Mouse (Mus musculus) lung, embryonic 16.5 days (tissue): ENCODE results near the gene Rasef. TPM values are rescaled to one million over a fixed set of nuclear protein-coding genes. Genes with fewer than 3 reads are reported as not detected.
"Not testable (repeated sequence)": the region's sequence is repeated elsewhere in the genome, so short reads cannot be mapped to it uniquely, and the experiment has no call there.

ENCODE experiments used
- ATAC-seq: fragments of 200-750 bp; cut with Nextera tagmentation; 2 replicates; pipeline ENCODE4 v1.8.0; 2017; ENCODE audit warnings: low read depth, mild to moderate bottlenecking, moderate library complexity
- H3K27ac ChIP-seq: fragments of 300-500 bp; sonication (generic); 2 replicates; pipeline ENCODE4 v1.5.1; 2014; ENCODE audit warnings: mild to moderate bottlenecking, control low read depth, low read length
- H3K27me3 ChIP-seq: fragments of 300-500 bp; sonication (generic); 2 replicates; pipeline ENCODE4 v1.6.1; 2014; ENCODE audit warnings: low read depth, low read length, mixed read lengths; ENCODE audit not compliant: control insufficient read depth, insufficient read depth
- H3K36me3 ChIP-seq: fragments of 300-500 bp; sonication (generic); 2 replicates; pipeline ENCODE4 v1.6.1; 2014; ENCODE audit warnings: low read length; ENCODE audit not compliant: control insufficient read depth, insufficient read depth
- H3K4me1 ChIP-seq: fragments of 300-500 bp; sonication (generic); replicated peaks from 2 replicates; pipeline ENCODE4 v1.6.1; 2014; ENCODE audit warnings: low read length, mixed read lengths; ENCODE audit not compliant: control insufficient read depth, insufficient read depth
- H3K4me2 ChIP-seq: fragments of 300-500 bp; sonication (generic); 2 replicates; pipeline ENCODE4 v1.6.1; 2014; ENCODE audit warnings: low read depth, low read length, control low read depth
- H3K4me3 ChIP-seq: fragments of 300-500 bp; sonication (generic); 2 replicates; pipeline ENCODE4 v1.5.1; 2014; ENCODE audit warnings: mild to moderate bottlenecking, low read length, control low read depth
- H3K9ac ChIP-seq: fragments of 300-500 bp; sonication (generic); 2 replicates; pipeline ENCODE4 v1.6.1; 2014; ENCODE audit warnings: low read length, control low read depth
- H3K9me3 ChIP-seq: fragments of 300-500 bp; sonication (generic); 2 replicates; pipeline ENCODE4 v1.6.1; 2016; ENCODE audit warnings: low read length; ENCODE audit not compliant: control insufficient read depth
- WGBS: fragments of 180-500 bp; shearing (Covaris S2); extraction: QIAGEN DNeasy Blood & Tissue Kit; methylation state at CpG from one replicate; pipeline ENCODE4 v1.1.7; 2014; 5-methylcytosine and 5-hydroxymethylcytosine counted together
- polyA plus RNA-seq: library from polyadenylated mRNA; unstranded; fragments of >200 nt; fragmentation: Nextera tagmentation; extraction: Ambion mirVana; gene quantifications from 2 replicates; pipeline ENCODE4 v1.2.1, GENCODE M21; 2015

Rasef gene
- polyA plus RNA-seq, 1 experiment from 2014 or later = 4.9 TPM

- 49% methylated on average over 5 of the region's 5 CpGs for WGBS
- Histone ChIP-seq H3K27ac (no peak overlapping the region), H3K4me1 (no peaks in the 10 kb centered on the region), H3K27me3 (no peaks in the 10 kb centered on the region), H3K4me2 (no peak overlapping the region), H3K36me3 (no peaks in the 10 kb centered on the region), H3K9me3 (no peaks in the 10 kb centered on the region), H3K9ac (no peak overlapping the region), H3K4me3 (no peak overlapping the region)
- ATAC-seq = no peak
These were observed 16.7 kb downstream of the Rasef start for GRCm38 (mm10) chr4:73773831-73774810.

- H3K4me2 ChIP-seq = no peak overlapping the region
- H3K4me1 ChIP-seq = no peaks in the 10 kb centered on the region
- H3K4me3 ChIP-seq = no peak overlapping the region
- no peak overlapping the region for H3K27ac ChIP-seq
- ATAC-seq = no peak
- H3K9ac ChIP-seq = no peak overlapping the region
- no peaks in the 10 kb centered on the region for H3K27me3 ChIP-seq
- no peaks in the 10 kb centered on the region for H3K36me3 ChIP-seq
- H3K9me3 ChIP-seq = no peaks in the 10 kb centered on the region
These were observed 18.8 kb downstream of the Rasef start for GRCm38 (mm10) chr4:73772028-73772427.

- H3K4me2 ChIP-seq = no peak overlapping the region
- H3K9ac ChIP-seq = no peak overlapping the region
- no peak overlapping the region for H3K27ac ChIP-seq
- no peaks in the 10 kb centered on the region for H3K27me3 ChIP-seq
- no peak for ATAC-seq
- H3K4me1 ChIP-seq = no peaks in the 10 kb centered on the region
- no peak overlapping the region for H3K4me3 ChIP-seq
- H3K36me3 ChIP-seq = no peaks in the 10 kb centered on the region
- no peaks in the 10 kb centered on the region for H3K9me3 ChIP-seq
These were observed 20.2 kb downstream of the Rasef start for GRCm38 (mm10) chr4:73770592-73770991.

- H3K27ac ChIP-seq = no peak overlapping the region
- H3K9ac ChIP-seq = no peak overlapping the region
- H3K4me1 ChIP-seq = no peaks in the 10 kb centered on the region
- H3K4me2 ChIP-seq = no peak overlapping the region
- H3K36me3 ChIP-seq = no peaks in the 10 kb centered on the region
- 74% methylated on average over 3 of the region's 3 CpGs for WGBS
- ATAC-seq = no peak
- H3K4me3 ChIP-seq = no peak overlapping the region
- H3K9me3 ChIP-seq = no peaks in the 10 kb centered on the region
- H3K27me3 ChIP-seq = no peaks in the 10 kb centered on the region
These were observed 22.6 kb downstream of the Rasef start for GRCm38 (mm10) chr4:73768156-73768555.

GRCm38 (mm10) chr4:73748219-73748618 is 42.6 kb downstream of the Rasef start:
- H3K9me3 ChIP-seq = no peaks in the 10 kb centered on the region
- no peaks in the 10 kb centered on the region for H3K4me1 ChIP-seq
- no peak overlapping the region for H3K27ac ChIP-seq
- WGBS = 82% methylated on average over 5 of the region's 5 CpGs
- H3K4me3 ChIP-seq = no peak overlapping the region
- ATAC-seq = no peak
- H3K27me3 ChIP-seq = no peaks in the 10 kb centered on the region
- H3K4me2 ChIP-seq = no peak overlapping the region
- H3K36me3 ChIP-seq = no peaks in the 10 kb centered on the region
- H3K9ac ChIP-seq = no peak overlapping the region

GRCm38 (mm10) chr4:73739439-73739838 is 51.4 kb downstream of the Rasef start:
- Histone ChIP-seq H3K9ac (no peak overlapping the region), H3K36me3 (no peaks in the 10 kb centered on the region), H3K27ac (no peak overlapping the region), H3K4me3 (no peak overlapping the region), H3K4me2 (no peak overlapping the region), H3K9me3 (no peaks in the 10 kb centered on the region), H3K27me3 (no peaks in the 10 kb centered on the region), H3K4me1 (no peaks in the 10 kb centered on the region)
- WGBS = 88% methylated on average over 3 of the region's 3 CpGs
- ATAC-seq = no peak

GRCm38 (mm10) chr4:73719819-73720218 is 71.0 kb downstream of the Rasef start:
- Histone ChIP-seq H3K9ac (no peak overlapping the region), H3K4me1 (no peaks in the 10 kb centered on the region), H3K4me3 (no peak overlapping the region), H3K4me2 (no peak overlapping the region), H3K9me3 (no peaks in the 10 kb centered on the region), H3K27ac (no peak overlapping the region), H3K27me3 (no peaks in the 10 kb centered on the region), H3K36me3 (no peaks in the 10 kb centered on the region)
- no peak for ATAC-seq

- Histone ChIP-seq H3K4me2 (no peak overlapping the region), H3K4me1 (no peaks in the 10 kb centered on the region), H3K27me3 (no peaks in the 10 kb centered on the region), H3K9ac (no peak overlapping the region), H3K36me3 (no peaks in the 10 kb centered on the region), H3K4me3 (no peak overlapping the region), H3K27ac (no peak overlapping the region), H3K9me3 (no peaks in the 10 kb centered on the region)
- ATAC-seq = no peak
- WGBS = 89% methylated on average over 1 of the region's 1 CpGs
These were observed 72.0 kb downstream of the Rasef start for GRCm38 (mm10) chr4:73718761-73719160.

GRCm38 (mm10) chr4:73683216-73683615 is 107.6 kb downstream of the Rasef start, which contains the start of gene Gm428:
Gene Gm428 (plus strand): TSS chr4:73683516.
- ATAC-seq = not testable (repeated sequence)
- no CpG with 5 or more reads among the region's 4 CpGs for WGBS

More at GRCm38 (mm10) chr4:73683216-73683615, 107.6 kb downstream of the Rasef start, which contains the start of gene Gm428:
- not testable (repeated sequence) for H3K9ac ChIP-seq, H3K4me1 ChIP-seq, H3K27me3 ChIP-seq, H3K36me3 ChIP-seq, H3K4me3 ChIP-seq, H3K27ac ChIP-seq, H3K4me2 ChIP-seq, H3K9me3 ChIP-seq
